Mouse (Mus musculus) brain, adult 2 months (tissue): Measurements from ENCODE around the gene Trim17.

Source experiments
- DNase-seq: peaks from one replicate; pipeline ENCODE4 v3.0.0; 2011; ENCODE audit warnings: low read depth, low spot score

Trim17 gene

DNA sequence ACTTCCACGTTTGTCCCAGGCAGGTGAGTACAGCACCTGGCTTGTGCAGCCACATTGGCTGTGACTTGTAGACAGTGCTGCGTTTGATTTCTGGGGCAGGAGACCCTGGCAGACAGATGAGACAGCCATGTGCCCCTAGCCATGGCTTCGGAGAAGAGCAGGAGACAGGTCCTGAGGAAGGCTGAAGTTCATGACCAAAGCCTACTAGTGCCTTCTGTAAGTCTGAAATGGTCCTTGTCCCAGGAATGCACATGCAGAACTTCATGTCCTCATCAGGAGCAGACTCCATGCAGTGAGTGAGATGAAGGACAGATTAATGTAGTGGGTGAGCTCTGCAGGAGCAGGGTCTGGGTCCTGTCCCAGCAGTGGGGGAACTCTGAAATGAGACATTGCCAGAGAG is 37.4 kb downstream of the Trim17 start:
- DNase-seq: no peak

GRCm38 (mm10) chr11:58993091-58993670 is 38.7 kb downstream of the Trim17 start:
- DNase-seq: no peak

DNA sequence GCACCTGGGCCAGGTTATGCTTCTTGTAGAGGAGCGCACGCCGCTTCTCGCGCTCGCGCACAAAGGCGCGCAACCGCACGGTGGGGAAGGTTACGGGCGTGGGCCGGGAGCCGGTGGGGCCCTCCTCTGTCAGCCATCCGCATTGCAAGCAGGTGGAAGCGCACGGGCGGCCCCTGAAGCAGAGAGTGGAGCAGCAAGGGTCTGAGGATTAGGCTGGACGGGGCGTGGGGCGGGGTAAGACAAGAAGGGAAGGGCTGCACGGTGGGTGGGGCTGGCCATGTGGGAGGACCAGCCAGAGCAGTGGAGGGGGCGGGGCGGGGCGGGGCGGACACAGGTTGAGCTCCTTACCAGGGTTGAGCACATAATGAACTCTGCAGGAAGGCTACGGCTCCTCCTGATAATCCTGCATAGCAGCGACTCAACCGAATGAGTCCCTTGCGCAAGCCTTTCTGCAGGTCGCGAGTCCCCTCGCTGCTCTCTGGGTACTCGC is 39.9 kb downstream of the Trim17 start:
- peak; percentile 60 for DNase-seq

DNA sequence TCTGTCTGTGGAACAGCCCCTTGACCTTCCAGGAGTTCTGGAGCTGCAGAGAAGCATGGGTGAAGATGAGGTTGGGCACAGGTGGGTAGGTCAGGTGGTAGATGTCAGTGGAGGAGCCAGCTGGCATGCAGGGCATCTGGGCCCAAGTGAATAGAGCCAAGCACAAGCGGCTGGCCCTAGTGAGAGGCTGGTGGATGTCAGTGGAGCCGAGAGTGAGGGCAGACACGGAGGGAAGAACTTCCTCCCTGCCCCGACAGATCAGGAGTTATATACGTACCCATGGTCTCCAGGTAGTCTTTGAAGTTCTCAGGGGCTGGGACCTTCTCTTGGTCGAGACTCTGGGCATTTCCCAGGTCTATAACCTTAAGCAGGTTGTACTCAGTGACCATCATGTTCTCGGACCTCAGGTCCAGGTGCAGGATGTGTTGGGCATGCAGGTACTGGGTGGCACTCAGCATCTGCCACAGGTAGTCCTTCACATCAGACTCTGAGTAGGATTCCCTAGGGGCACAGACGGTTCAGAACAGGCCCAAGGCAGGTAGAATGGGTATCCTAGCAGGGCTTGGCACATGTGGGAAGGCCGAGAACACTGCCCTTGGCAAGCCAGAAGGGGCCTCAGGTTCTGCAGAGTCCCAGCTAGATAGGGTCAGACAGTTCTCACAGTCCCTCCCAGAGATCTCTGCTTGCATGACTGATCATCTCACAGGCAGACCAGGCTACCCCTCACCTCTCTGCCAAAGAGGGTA is 40.7 kb downstream of the Trim17 start:
- no peak for DNase-seq

DNA sequence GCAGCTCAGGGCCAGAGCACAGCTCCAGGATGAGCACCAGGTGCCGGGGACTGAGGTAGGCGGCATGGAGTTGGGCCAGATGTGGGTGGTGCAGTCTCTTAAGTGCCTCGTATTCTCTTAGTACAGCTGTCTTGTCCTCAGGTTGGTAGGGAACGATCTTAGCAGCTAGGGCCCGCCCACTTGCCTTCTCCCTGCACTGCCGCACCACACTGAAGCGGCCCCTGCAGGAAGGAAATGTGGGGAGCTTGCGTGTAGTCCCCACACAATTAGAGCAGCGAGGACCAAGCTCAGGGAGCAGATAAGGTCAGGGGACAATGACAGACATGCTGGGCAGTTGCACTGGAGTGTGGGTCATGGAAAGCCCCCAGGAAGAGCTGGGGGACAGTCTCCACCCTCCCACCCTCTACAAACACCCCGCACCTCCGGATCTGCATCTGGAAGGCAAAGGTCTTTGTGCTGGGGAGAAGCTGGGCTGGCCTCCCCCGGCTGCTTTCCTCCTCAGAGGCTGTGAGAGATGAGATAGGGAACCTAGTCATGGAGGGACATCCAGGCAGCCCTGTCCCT is 41.4 kb downstream of the Trim17 start:
- peak; percentile 70 for DNase-seq

DNA sequence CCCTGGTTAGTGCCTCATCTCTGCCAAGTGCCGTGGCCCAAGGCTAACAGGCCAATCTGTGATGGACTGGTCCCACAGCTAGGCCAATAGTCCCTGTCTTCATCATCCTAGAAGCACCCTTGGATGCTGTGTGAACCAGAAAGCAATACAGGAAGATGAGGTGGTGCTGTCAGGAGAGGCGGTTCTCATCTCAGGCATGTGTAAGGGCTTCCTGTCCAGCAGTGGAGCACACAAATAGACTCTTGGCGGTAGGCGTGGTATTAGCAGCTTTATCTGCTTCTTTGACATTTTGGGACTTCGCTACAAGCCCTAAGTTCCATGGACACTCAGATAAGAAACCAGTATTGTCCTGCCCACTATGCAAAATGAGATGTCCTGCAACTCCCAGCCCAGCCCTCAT is 43.1 kb downstream of the Trim17 start:
- DNase-seq: no peak

GRCm38 (mm10) chr11:58999158-58999557 is 44.7 kb downstream of the Trim17 start:
- no peak for DNase-seq

DNA sequence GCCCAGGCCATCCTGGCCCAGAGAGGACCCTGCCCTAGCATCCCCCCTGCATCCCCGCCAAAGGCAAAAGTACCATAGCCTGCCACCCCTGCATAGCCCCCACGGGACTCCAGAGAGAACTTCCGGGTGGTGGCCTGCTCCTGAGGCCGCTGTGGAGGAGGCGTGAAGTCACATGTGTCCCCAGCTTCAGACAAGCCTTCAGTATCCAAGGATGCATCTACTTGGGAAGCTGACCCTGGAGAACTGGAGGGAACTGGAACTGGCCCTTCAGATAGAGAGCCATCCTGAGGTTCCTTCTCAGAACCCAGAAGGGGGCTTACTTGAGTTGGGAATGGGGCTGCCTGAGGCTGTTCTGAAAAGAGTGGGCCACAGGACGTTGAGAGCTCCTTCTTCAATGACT is 45.3 kb downstream of the Trim17 start:
- no peak for DNase-seq

GRCm38 (mm10) chr11:59000635-59001034 is 46.1 kb downstream of the Trim17 start:
- peak; percentile 73 for DNase-seq

GRCm38 (mm10) chr11:59002327-59003079 is 48.0 kb downstream of the Trim17 start:
- DNase-seq: no peak

DNA sequence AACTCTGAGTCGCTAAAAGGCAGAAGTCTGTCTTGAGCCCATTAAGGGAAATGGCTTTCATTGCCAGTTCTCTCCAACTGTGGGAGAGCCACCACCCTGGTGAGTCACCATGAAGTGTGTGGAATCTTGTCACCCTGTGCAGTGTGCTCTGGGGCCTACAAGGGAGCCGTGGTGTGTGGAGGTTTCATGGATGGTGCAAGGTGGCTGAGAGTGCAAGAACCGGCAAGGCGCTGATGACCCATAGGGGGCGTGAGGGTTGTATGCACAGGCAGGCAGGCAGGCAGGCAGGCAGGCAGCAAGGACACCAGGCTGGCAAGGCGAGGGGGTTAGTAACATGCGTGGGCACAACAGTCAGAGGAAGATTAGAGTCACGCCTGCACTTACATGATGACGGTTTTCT is 60.6 kb downstream of the Trim17 start:
- peak; percentile 79 for DNase-seq
